In the genomic region with DNA sequence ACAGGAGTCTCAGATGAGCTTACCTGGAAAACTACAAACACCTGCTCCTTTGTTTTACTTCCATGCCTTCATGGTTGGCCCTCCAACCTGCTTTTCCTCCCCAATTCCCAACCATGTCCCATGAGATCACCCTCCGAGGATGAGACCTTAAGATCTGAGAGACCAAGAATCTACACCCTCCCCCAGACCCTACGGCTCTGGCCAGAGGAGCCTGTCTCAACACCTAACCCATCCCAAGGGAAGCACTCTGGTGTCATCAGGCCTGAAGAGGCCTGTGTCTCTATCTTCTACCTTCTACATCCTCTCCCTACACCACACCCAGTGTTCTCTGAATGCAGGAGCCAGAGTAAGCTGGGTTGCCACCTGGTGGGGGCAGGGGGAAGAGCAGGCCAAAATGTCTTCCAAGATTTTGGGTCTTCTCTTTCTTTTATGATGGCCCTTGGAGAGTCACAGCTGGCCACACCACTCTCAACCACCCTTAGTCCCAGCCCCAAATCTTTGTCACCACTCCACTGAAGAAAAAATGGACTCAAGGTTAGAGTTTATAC, we compare ENCODE assay signal across 8 mouse cellular contexts. TPM values are rescaled to one million over a fixed set of nuclear protein-coding genes. Genes with fewer than 3 reads are reported as not detected.
DNase-seq lines count a peak whose midpoint lies in the region; ATAC-seq and TF ChIP-seq lines count a peak whose summit lies in the region.

No protein-coding gene starts in this region.

- no peak for TF ChIP-seq POLR2A in cortical plate, adult 2 months (IDR thresholded peaks at IDR 0.05; ENCODE audit: extremely low read depth, insufficient read depth, low read length)

- 100% methylated on average over 2 of the region's 2 CpGs for WGBS in forebrain, postnatal 0 days
- 92% methylated on average over 2 of the region's 2 CpGs for WGBS in forebrain, embryonic 15.5 days
- 100% methylated on average over 2 of the region's 2 CpGs for WGBS in neural tube, embryonic 15.5 days
- 96% methylated on average over 2 of the region's 2 CpGs for WGBS in midbrain, embryonic 14.5 days

- peak; percentile 74 for TF ChIP-seq CTCF in forebrain, postnatal 0 days (IDR thresholded peaks at IDR 0.05; ENCODE audit: low read depth)
- peak; percentile 49 for TF ChIP-seq CTCF in cortical plate, adult 2 months (IDR thresholded peaks at IDR 0.05; ENCODE audit: extremely low read depth, insufficient read depth, low read length)

- ATAC-seq in forebrain, postnatal 0 days: peak; percentile 51; the same call in 1 of the 2 replicates
- no peak for ATAC-seq in forebrain, embryonic 15.5 days (replicated peaks)
- no peak for ATAC-seq in neural tube, embryonic 15.5 days (ENCODE audit: low FRiP score)
- ATAC-seq in midbrain, embryonic 14.5 days (ENCODE audit: low FRiP score, low TSS enrichment): no peak
- ATAC-seq in activated CD4-positive, CD25-positive, alpha-beta regulatory T cell, adult 4 months: no peak

- no peak overlapping the region for H3K4me2 ChIP-seq in forebrain, postnatal 0 days (ENCODE audit: low read depth)
- H3K4me2 ChIP-seq in forebrain, embryonic 15.5 days (replicated peaks): no peak overlapping the region
- no peak overlapping the region for H3K4me2 ChIP-seq in neural tube, embryonic 15.5 days
- H3K4me2 ChIP-seq in midbrain, embryonic 14.5 days (ENCODE audit: low read length): no peak overlapping the region

- no peak overlapping the region for H3K9ac ChIP-seq in forebrain, postnatal 0 days
- no peak overlapping the region for H3K9ac ChIP-seq in forebrain, embryonic 15.5 days (replicated peaks)
- no peak overlapping the region for H3K9ac ChIP-seq in neural tube, embryonic 15.5 days (replicated peaks)
- H3K9ac ChIP-seq in midbrain, embryonic 14.5 days (replicated peaks; ENCODE audit: low read length): no peak overlapping the region

- H3K4me1 ChIP-seq in forebrain, postnatal 0 days (ENCODE audit: insufficient read depth): no peaks in the 10 kb centered on the region
- H3K4me1 ChIP-seq in forebrain, embryonic 15.5 days: no peaks in the 10 kb centered on the region
- H3K4me1 ChIP-seq in neural tube, embryonic 15.5 days: no peaks in the 10 kb centered on the region; the same call in 1 of the 2 replicates
- no peaks in the 10 kb centered on the region for H3K4me1 ChIP-seq in cortical plate, adult 2 months (ENCODE audit: control insufficient read depth, insufficient read depth, low read length)
- no peaks in the 10 kb centered on the region for H3K4me1 ChIP-seq in midbrain, embryonic 14.5 days (ENCODE audit: control insufficient read depth, insufficient read depth, low read length)

- no peaks in the 10 kb centered on the region for H3K27me3 ChIP-seq in forebrain, postnatal 0 days (ENCODE audit: insufficient read depth, low read length)
- H3K27me3 ChIP-seq in forebrain, embryonic 15.5 days: no peaks in the 10 kb centered on the region
- H3K27me3 ChIP-seq in neural tube, embryonic 15.5 days (replicated peaks): no peaks in the 10 kb centered on the region
- no peaks in the 10 kb centered on the region for H3K27me3 ChIP-seq in midbrain, embryonic 14.5 days (ENCODE audit: control insufficient read depth, insufficient read depth, low read length)

- H3K9me3 ChIP-seq in forebrain, postnatal 0 days (ENCODE audit: low read length): no peaks in the 10 kb centered on the region
- H3K9me3 ChIP-seq in forebrain, embryonic 15.5 days: no peaks in the 10 kb centered on the region
- H3K9me3 ChIP-seq in neural tube, embryonic 15.5 days (replicated peaks): no peaks in the 10 kb centered on the region
- H3K9me3 ChIP-seq in midbrain, embryonic 14.5 days (ENCODE audit: control insufficient read depth, low read length): no peaks in the 10 kb centered on the region

- peak; percentile 51 for DNase-seq in forebrain, postnatal 0 days
- DNase-seq in neural tube, embryonic 10.5 days (ENCODE audit: extremely low spot score, low spot score): peak; percentile 38
- DNase-seq in midbrain, embryonic 14.5 days: peak; percentile 62
- no peak for DNase-seq in heart, adult 11 months

- H3K27ac ChIP-seq in forebrain, postnatal 0 days (ENCODE audit: low read depth, low read length): no peak overlapping the region
- H3K27ac ChIP-seq in forebrain, embryonic 15.5 days (replicated peaks): no peak overlapping the region
- H3K27ac ChIP-seq in neural tube, embryonic 15.5 days (replicated peaks): no peak overlapping the region
- no peak overlapping the region for H3K27ac ChIP-seq in cortical plate, adult 2 months (ENCODE audit: insufficient read depth, low read length)
- H3K27ac ChIP-seq in midbrain, embryonic 14.5 days (replicated peaks; ENCODE audit: low read depth, low read length): no peak overlapping the region

- peaks cover 32% of the 10 kb centered on the region for H3K36me3 ChIP-seq in forebrain, postnatal 0 days (ENCODE audit: insufficient read depth)
- peaks cover 18% of the 10 kb centered on the region for H3K36me3 ChIP-seq in forebrain, embryonic 15.5 days
- peaks cover 35% of the 10 kb centered on the region for H3K36me3 ChIP-seq in neural tube, embryonic 15.5 days
- peaks cover 44% of the 10 kb centered on the region for H3K36me3 ChIP-seq in midbrain, embryonic 14.5 days (ENCODE audit: control insufficient read depth, insufficient read depth, low read length)

- no peak overlapping the region for H3K4me3 ChIP-seq in forebrain, postnatal 0 days (ENCODE audit: low read depth, low read length)
- no peak overlapping the region for H3K4me3 ChIP-seq in forebrain, embryonic 15.5 days
- no peak overlapping the region for H3K4me3 ChIP-seq in neural tube, embryonic 15.5 days (replicated peaks)
- H3K4me3 ChIP-seq in cortical plate, adult 2 months (ENCODE audit: insufficient read depth, low read length): no peak overlapping the region
- no peak overlapping the region for H3K4me3 ChIP-seq in midbrain, embryonic 14.5 days (replicated peaks; ENCODE audit: low read depth, low read length)

RNA-seq across cellular contexts. Expression of gene Akap1, which starts 34.1 kb away (rescaled TPM):
- 53.2 and 60.7 TPM in 2 replicates for total RNA-seq in forebrain, postnatal 0 days (2014; rRNA removed)
- 24.5 and 28.6 TPM in 2 replicates for polyA plus RNA-seq in forebrain, postnatal 0 days (2015; fragmentation: Nextera tagmentation; extraction: Ambion mirVana)
- polyA plus RNA-seq in forebrain, embryonic 15.5 days (2015; fragmentation: Nextera tagmentation; extraction: Ambion mirVana): 30.5 and 34.0 TPM in 2 replicates
- polyA plus RNA-seq in neural tube, embryonic 15.5 days (2015; fragmentation: Nextera tagmentation; extraction: Ambion mirVana): 26.0 and 27.6 TPM in 2 replicates
- 39.6 and 42.3 TPM in 2 replicates for polyA plus RNA-seq in cortical plate, adult 2 months (2012; rRNA removed)
- 28.7 and 29.0 TPM in 2 replicates for polyA plus RNA-seq in midbrain, embryonic 14.5 days (2014; fragmentation: Nextera tagmentation; extraction: Ambion mirVana)
- 1 to 10 TPM; 1.5 to 2.0 TPM for polyA plus RNA-seq in activated CD4-positive, CD25-positive, alpha-beta regulatory T cell, adult 4 months (2017; shearing (Covaris generic))
